Mouse (Mus musculus): ENCODE data around the gene Twf2. TPM values are rescaled to one million over a fixed set of nuclear protein-coding genes. Genes with fewer than 3 reads are reported as not detected.

Gene Twf2
- total and polyA plus RNA-seq, 3 experiments = 120 to 186 (median 131) TPM

DNA sequence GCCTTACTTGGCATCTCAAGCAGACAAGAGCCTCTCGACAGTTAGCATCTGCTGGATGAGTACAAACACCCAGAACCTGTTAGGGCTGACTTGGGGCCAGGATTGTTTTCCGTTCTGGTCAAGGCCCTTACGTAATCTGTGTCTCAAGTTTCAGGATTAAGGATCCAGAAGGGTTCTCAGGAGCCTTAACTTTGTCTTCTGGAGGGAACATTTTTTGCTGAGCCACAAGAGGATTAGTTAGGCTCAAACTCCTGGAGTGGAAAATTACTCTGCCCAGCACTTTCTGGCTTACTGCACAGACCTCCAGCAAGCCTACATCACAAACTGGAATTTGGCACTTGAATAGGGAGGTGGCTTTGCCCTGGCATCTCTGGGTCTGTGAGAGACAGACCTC, 33.9 kb downstream of the Twf2 start:
- TF ChIP-seq CHD2 (IDR thresholded peaks at IDR 0.05; ENCODE audit: low read length) = no peak
- no peak for TF ChIP-seq GABPA (IDR thresholded peaks at IDR 0.05; ENCODE audit: insufficient replicate concordance, low read depth, low read length)
- no peak for TF ChIP-seq MAX (IDR thresholded peaks at IDR 0.05; ENCODE audit: low read length)
- TF ChIP-seq TBP (conservative IDR thresholded peaks at IDR 0.05; ENCODE audit: low read depth, low read length) = no peak
- no peak for TF ChIP-seq HCFC1 (IDR thresholded peaks at IDR 0.05; ENCODE audit: low read depth, low read length)
- no peak for TF ChIP-seq USF1 (IDR thresholded peaks at IDR 0.05; ENCODE audit: low read depth, low read length)
- no peak for TF ChIP-seq MAZ (IDR thresholded peaks at IDR 0.05; ENCODE audit: low read depth, low read length)
- no peak for TF ChIP-seq TCF12 (IDR thresholded peaks at IDR 0.05; ENCODE audit: low read depth, low read length)
- TF ChIP-seq KAT2A (IDR thresholded peaks at IDR 0.05; ENCODE audit: insufficient replicate concordance, low read length) = no peak
- no peak for TF ChIP-seq SIN3A (IDR thresholded peaks at IDR 0.05; ENCODE audit: low read length)
- no peak for TF ChIP-seq ZC3H11A (IDR thresholded peaks at IDR 0.05; ENCODE audit: low read depth, low read length)
- no peak for TF ChIP-seq EP300 (IDR thresholded peaks at IDR 0.05; ENCODE audit: low read length)
- no peak for TF ChIP-seq CTCF (conservative IDR thresholded peaks at IDR 0.05 in 1 of 2, IDR thresholded peaks at IDR 0.05 in 1 of 2; ENCODE audit: low read depth in 2 of 2, low read length in 2 of 2)
- dilution Hi-C loops (cut with MboI; ENCODE audit: extremely low pct_ligation_motif_present, extremely low pct_unique_long_range_greater_than_20kb, low sequenced_read_pairs) = no loop called here

DNA sequence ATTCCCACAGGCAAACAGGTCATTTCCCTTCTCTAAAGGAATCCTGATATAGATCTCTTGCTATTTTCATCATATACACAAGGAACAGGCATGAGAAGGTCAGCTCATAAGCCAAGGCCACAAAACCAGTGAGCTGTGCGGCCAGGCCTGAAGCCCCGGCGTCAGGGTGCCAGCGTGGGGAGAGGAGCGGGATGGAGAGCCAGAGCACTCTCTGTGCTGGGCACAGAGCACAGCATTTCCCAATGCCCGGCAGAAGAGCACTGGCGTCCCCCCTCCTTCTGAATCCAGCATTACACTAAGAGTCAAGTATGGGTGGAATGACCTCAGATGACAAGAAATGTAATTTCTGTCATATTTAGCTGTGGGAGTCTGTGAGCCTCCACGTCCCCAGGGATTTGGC, 34.5 kb downstream of the Twf2 start:
- dilution Hi-C loops (cut with MboI; ENCODE audit: extremely low pct_ligation_motif_present, extremely low pct_unique_long_range_greater_than_20kb, low sequenced_read_pairs) (no loop called here), in situ Hi-C loops (cut with MboI; ENCODE audit: low pct_ligation_motif_present, low pct_unique_long_range_greater_than_20kb, low sequenced_read_pairs) (no loop called here)
- Histone ChIP-seq H3K4me3 (replicated peaks in 1 of 3; ENCODE audit: low read depth in 2 of 3, low read length in 2 of 3, poor library complexity in 1 of 3) (no peak overlapping the region), H3K79me2 (replicated peaks; ENCODE audit: control insufficient read depth, extremely low read depth, insufficient read depth, poor library complexity, severe bottlenecking) (no peaks in the 10 kb centered on the region), H3K4me2 (ENCODE audit: insufficient read depth, low read depth, poor library complexity, severe bottlenecking) (no peak overlapping the region), H3K4me1 (ENCODE audit: control insufficient read depth in 1 of 2, insufficient read depth in 2 of 2) (peaks cover 14 to 20% of the 10 kb centered on the region in 2 experiments), H3K9ac (ENCODE audit: insufficient read depth, low read depth) (no peak overlapping the region), H3K36me3 (replicated peaks in 1 of 2; ENCODE audit: control insufficient read depth in 1 of 2, insufficient read depth in 1 of 2, low read length in 1 of 2) (peaks cover 76 to 98% of the 10 kb centered on the region in 2 experiments), H3K27ac (ENCODE audit: insufficient read depth, low read depth) (no peak overlapping the region), H3K9me3 (replicated peaks; ENCODE audit: low read length) (no peaks in the 10 kb centered on the region), H3K27me3 (replicated peaks) (no peaks in the 10 kb centered on the region)
- DNase-seq (ENCODE audit: extremely low read depth) = no peak
- TF ChIP-seq ELF1 (IDR thresholded peaks at IDR 0.05; ENCODE audit: low read depth, low read length) (no peak), EP300 (IDR thresholded peaks at IDR 0.05; ENCODE audit: low read length) (no peak), MAX (IDR thresholded peaks at IDR 0.05; ENCODE audit: low read length) (no peak), NRF1 (IDR thresholded peaks at IDR 0.05; ENCODE audit: low read depth, low read length) (no peak), MEF2A (IDR thresholded peaks at IDR 0.05; ENCODE audit: borderline replicate concordance, low read depth, low read length) (no peak), ETS1 (conservative IDR thresholded peaks at IDR 0.05; ENCODE audit: low read depth, low read length) (no peak), CTCF (conservative IDR thresholded peaks at IDR 0.05 in 1 of 2, IDR thresholded peaks at IDR 0.05 in 1 of 2; ENCODE audit: low read depth in 2 of 2, low read length in 2 of 2) (no peak), USF1 (IDR thresholded peaks at IDR 0.05; ENCODE audit: low read depth, low read length) (no peak)

More for the DNA sequence above, 33.9 kb downstream of the Twf2 start:
- no peaks in the 10 kb centered on the region for H3K27me3 ChIP-seq (replicated peaks)
- H3K79me2 ChIP-seq (replicated peaks; ENCODE audit: control insufficient read depth, extremely low read depth, insufficient read depth, poor library complexity, severe bottlenecking) = no peaks in the 10 kb centered on the region
- no peak overlapping the region for H3K27ac ChIP-seq (ENCODE audit: insufficient read depth, low read depth)
- in situ Hi-C loops (cut with MboI; ENCODE audit: low pct_ligation_motif_present, low pct_unique_long_range_greater_than_20kb, low sequenced_read_pairs) = no loop called here
- H3K36me3 ChIP-seq (replicated peaks in 1 of 2; ENCODE audit: control insufficient read depth in 1 of 2, insufficient read depth in 1 of 2, low read length in 1 of 2) = peaks cover 70 to 96% of the 10 kb centered on the region in 2 experiments
- H3K4me1 ChIP-seq (ENCODE audit: control insufficient read depth in 1 of 2, insufficient read depth in 2 of 2) = peaks cover 14 to 24% of the 10 kb centered on the region in 2 experiments
- no peak overlapping the region for H3K4me3 ChIP-seq (replicated peaks in 1 of 3; ENCODE audit: low read depth in 2 of 3, low read length in 2 of 3, poor library complexity in 1 of 3)
- DNase-seq (ENCODE audit: extremely low read depth) = no peak
- H3K9me3 ChIP-seq (replicated peaks; ENCODE audit: low read length) = no peaks in the 10 kb centered on the region
- H3K9ac ChIP-seq (ENCODE audit: insufficient read depth, low read depth) = no peak overlapping the region
- no peak overlapping the region for H3K4me2 ChIP-seq (ENCODE audit: insufficient read depth, low read depth, poor library complexity, severe bottlenecking)

All from CH12.LX (cell line).